Mouse (Mus musculus): Measurements from ENCODE around the gene Actb. TPM values are rescaled to one million over a fixed set of nuclear protein-coding genes. Genes with fewer than 3 reads are reported as not detected.

The Actb gene
- polyA plus RNA-seq, 1 experiment from 2014 or later: 22,808 TPM

GRCm38 (mm10) chr5:142916593-142916992 is 10.0 kb upstream of the Actb start:
- Histone ChIP-seq H3K4me2 (replicated peaks; ENCODE audit: low read depth) (no peak overlapping the region), H3K27ac (ENCODE audit: low read depth, low read length) (no peak overlapping the region), H3K9me3 (ENCODE audit: control insufficient read depth) (no peaks in the 10 kb centered on the region), H3K27me3 (replicated peaks; ENCODE audit: control insufficient read depth, insufficient read depth, low read length) (no peaks in the 10 kb centered on the region), H3K36me3 (ENCODE audit: control insufficient read depth, insufficient read depth) (no peaks in the 10 kb centered on the region), H3K4me1 (replicated peaks; ENCODE audit: control insufficient read depth, insufficient read depth, low read length) (peaks cover 5% of the 10 kb centered on the region), H3K9ac (ENCODE audit: low read depth, low read length) (no peak overlapping the region), H3K4me3 (ENCODE audit: low read depth, low read length) (no peak overlapping the region)
- TF ChIP-seq CTCF (IDR thresholded peaks at IDR 0.05; ENCODE audit: low read depth): no peak
- 82% methylated on average over 7 of the region's 7 CpGs for WGBS
- ATAC-seq: no peak

DNA sequence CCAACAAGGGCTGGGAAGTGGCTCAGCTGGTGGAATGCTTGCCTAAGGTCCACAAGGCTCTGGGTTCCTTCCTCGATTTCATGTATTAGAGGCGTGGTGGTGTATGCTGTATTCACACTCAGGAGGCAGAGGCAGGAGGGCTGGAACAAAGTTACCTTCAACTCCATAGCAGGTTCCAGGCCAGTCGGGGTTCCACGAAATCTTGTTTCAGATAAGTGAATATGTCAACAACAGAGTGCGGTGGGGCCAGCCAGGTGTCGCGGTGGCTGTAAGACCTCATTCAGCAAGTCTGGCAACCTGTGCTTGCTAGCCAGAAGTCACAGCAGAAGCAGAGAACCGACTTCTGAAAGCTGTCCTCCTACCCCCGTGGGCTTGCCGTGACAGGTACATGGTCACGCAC is 8.7 kb upstream of the Actb start:
- Histone ChIP-seq H3K9ac (ENCODE audit: low read depth, low read length) (no peak overlapping the region), H3K4me3 (ENCODE audit: low read depth, low read length) (no peak overlapping the region), H3K4me1 (replicated peaks; ENCODE audit: control insufficient read depth, insufficient read depth, low read length) (peaks cover 9% of the 10 kb centered on the region; the same call in 1 of the 2 replicates), H3K4me2 (replicated peaks; ENCODE audit: low read depth) (no peak overlapping the region), H3K27me3 (replicated peaks; ENCODE audit: control insufficient read depth, insufficient read depth, low read length) (no peaks in the 10 kb centered on the region), H3K36me3 (ENCODE audit: control insufficient read depth, insufficient read depth) (no peaks in the 10 kb centered on the region), H3K27ac (ENCODE audit: low read depth, low read length) (peak overlapping the region; percentile 46), H3K9me3 (ENCODE audit: control insufficient read depth) (no peaks in the 10 kb centered on the region)
- ATAC-seq: no peak
- 45% methylated on average over 11 of the region's 11 CpGs for WGBS
- no peak for TF ChIP-seq CTCF (IDR thresholded peaks at IDR 0.05; ENCODE audit: low read depth)

- no peaks in the 10 kb centered on the region for H3K27me3 ChIP-seq (replicated peaks; ENCODE audit: control insufficient read depth, insufficient read depth, low read length)
- no peak for TF ChIP-seq CTCF (IDR thresholded peaks at IDR 0.05; ENCODE audit: low read depth)
- no peak overlapping the region for H3K4me3 ChIP-seq (ENCODE audit: low read depth, low read length)
- WGBS: 51% methylated on average over 4 of the region's 4 CpGs
- H3K4me1 ChIP-seq (replicated peaks; ENCODE audit: control insufficient read depth, insufficient read depth, low read length): peaks cover 28% of the 10 kb centered on the region
- H3K36me3 ChIP-seq (ENCODE audit: control insufficient read depth, insufficient read depth): no peaks in the 10 kb centered on the region
- peak overlapping the region; percentile 93 for H3K27ac ChIP-seq (ENCODE audit: low read depth, low read length)
- no peak overlapping the region for H3K4me2 ChIP-seq (replicated peaks; ENCODE audit: low read depth)
- peak; percentile 9; the same call in 1 of the 2 replicates for ATAC-seq
- no peaks in the 10 kb centered on the region for H3K9me3 ChIP-seq (ENCODE audit: control insufficient read depth)
- H3K9ac ChIP-seq (ENCODE audit: low read depth, low read length): no peak overlapping the region
These were observed 6.2 kb upstream of the Actb start for GRCm38 (mm10) chr5:142912739-142913138.

- peak; percentile 55 for ATAC-seq
- H3K27ac ChIP-seq (ENCODE audit: low read depth, low read length): peak overlapping the region; percentile 93
These were observed 5.8 kb upstream of the Actb start for GRCm38 (mm10) chr5:142912320-142912719.

GRCm38 (mm10) chr5:142911629-142912028 is 5.1 kb upstream of the Actb start:
- Histone ChIP-seq H3K9ac (ENCODE audit: low read depth, low read length) (no peak overlapping the region), H3K4me3 (ENCODE audit: low read depth, low read length) (no peak overlapping the region), H3K4me1 (replicated peaks; ENCODE audit: control insufficient read depth, insufficient read depth, low read length) (peaks cover 35% of the 10 kb centered on the region), H3K27ac (ENCODE audit: low read depth, low read length) (peak overlapping the region; percentile 93), H3K27me3 (replicated peaks; ENCODE audit: control insufficient read depth, insufficient read depth, low read length) (no peaks in the 10 kb centered on the region), H3K36me3 (ENCODE audit: control insufficient read depth, insufficient read depth) (no peaks in the 10 kb centered on the region), H3K4me2 (replicated peaks; ENCODE audit: low read depth) (no peak overlapping the region), H3K9me3 (ENCODE audit: control insufficient read depth) (no peaks in the 10 kb centered on the region)
- 42% methylated on average over 2 of the region's 2 CpGs for WGBS
- ATAC-seq: no peak
- TF ChIP-seq CTCF (IDR thresholded peaks at IDR 0.05; ENCODE audit: low read depth): no peak

More at GRCm38 (mm10) chr5:142912320-142912719, 5.8 kb upstream of the Actb start:
- WGBS: 50% methylated on average over 3 of the region's 3 CpGs
- no peak overlapping the region for H3K4me3 ChIP-seq (ENCODE audit: low read depth, low read length)
- no peak overlapping the region for H3K4me2 ChIP-seq (replicated peaks; ENCODE audit: low read depth)
- no peaks in the 10 kb centered on the region for H3K36me3 ChIP-seq (ENCODE audit: control insufficient read depth, insufficient read depth)
- no peaks in the 10 kb centered on the region for H3K27me3 ChIP-seq (replicated peaks; ENCODE audit: control insufficient read depth, insufficient read depth, low read length)
- peaks cover 30% of the 10 kb centered on the region for H3K4me1 ChIP-seq (replicated peaks; ENCODE audit: control insufficient read depth, insufficient read depth, low read length)
- H3K9me3 ChIP-seq (ENCODE audit: control insufficient read depth): no peaks in the 10 kb centered on the region
- TF ChIP-seq CTCF (IDR thresholded peaks at IDR 0.05; ENCODE audit: low read depth): no peak
- H3K9ac ChIP-seq (ENCODE audit: low read depth, low read length): no peak overlapping the region

- peak overlapping the region; percentile 90 for H3K4me2 ChIP-seq (replicated peaks; ENCODE audit: low read depth)
- H3K9ac ChIP-seq (ENCODE audit: low read depth, low read length): peak overlapping the region; percentile 51; the same call in 1 of the 2 replicates
- H3K4me3 ChIP-seq (ENCODE audit: low read depth, low read length): no peak overlapping the region
- no peaks in the 10 kb centered on the region for H3K27me3 ChIP-seq (replicated peaks; ENCODE audit: control insufficient read depth, insufficient read depth, low read length)
- H3K4me1 ChIP-seq (replicated peaks; ENCODE audit: control insufficient read depth, insufficient read depth, low read length): peaks cover 35% of the 10 kb centered on the region
- TF ChIP-seq CTCF (IDR thresholded peaks at IDR 0.05; ENCODE audit: low read depth): no peak
- peak overlapping the region; percentile 100 for H3K27ac ChIP-seq (ENCODE audit: low read depth, low read length)
- ATAC-seq: peak; percentile 71
- H3K36me3 ChIP-seq (ENCODE audit: control insufficient read depth, insufficient read depth): peaks cover 13% of the 10 kb centered on the region
- no peaks in the 10 kb centered on the region for H3K9me3 ChIP-seq (ENCODE audit: control insufficient read depth)
- 11% methylated on average over 8 of the region's 8 CpGs for WGBS
These were observed 3.2 kb upstream of the Actb start for GRCm38 (mm10) chr5:142909576-142910278.

Data from intestine, postnatal 0 days (tissue).